Mouse (Mus musculus): ENCODE results near the gene Sec24c.

GRCm38 (mm10) chr14:20718443-20718842, 44.3 kb downstream of the Sec24c start:
- no peak for TF ChIP-seq TAL1 (IDR thresholded peaks at IDR 0.05; ENCODE audit: low read length)
- no peak for TF ChIP-seq GATA1 (IDR thresholded peaks at IDR 0.05; ENCODE audit: low read length)
